Mouse (Mus musculus): ENCODE results near the gene Abi3. TPM values are rescaled to one million over a fixed set of nuclear protein-coding genes. Genes with fewer than 3 reads are reported as not detected.

Abi3 gene
- 36.0 and 38.5 TPM in 2 replicates for polyA plus RNA-seq (2012; rRNA removed; ENCODE audit: low replicate concordance)

GRCm38 (mm10) chr11:95842074-95842681, at the start of gene Abi3:
Abi3 (minus strand) TSS chr11:95842476.

GRCm38 (mm10) chr11:95837059-95837458, 5.2 kb downstream of the Abi3 start, which contains the start of gene Gngt2:
Gngt2 (plus strand) TSS chr11:95837216.

GRCm38 (mm10) chr11:95824071-95824876, 18.0 kb downstream of the Abi3 start, which contains the start of gene Phospho1:
Phospho1 (plus strand) TSS chr11:95824499.

Other genes starting within 250 kb of the Abi3 start
- 159 and 238 TPM in 2 replicates for gene Phb, start 175.5 kb downstream of the Abi3 start, polyA plus RNA-seq (2012; rRNA removed; ENCODE audit: low replicate concordance)
- gene Zfp652, start 129.8 kb downstream of the Abi3 start, polyA plus RNA-seq (2012; rRNA removed; ENCODE audit: low replicate concordance) = 17.0 and 28.2 TPM in 2 replicates
- gene B130006D01Rik, start 118.9 kb downstream of the Abi3 start, polyA plus RNA-seq (2012; rRNA removed; ENCODE audit: low replicate concordance) = 0.07 and 0.24 TPM in 2 replicates
- 49.0 and 117 TPM in 2 replicates for gene Phospho1, start 18.0 kb downstream of the Abi3 start, polyA plus RNA-seq (2012; rRNA removed; ENCODE audit: low replicate concordance)
- 11.0 and 28.3 TPM in 2 replicates for gene Gngt2, start 5.3 kb downstream of the Abi3 start, polyA plus RNA-seq (2012; rRNA removed; ENCODE audit: low replicate concordance)
- gene B4galnt2, start 72.4 kb upstream of the Abi3 start, polyA plus RNA-seq (2012; rRNA removed; ENCODE audit: low replicate concordance) = not detected in 2 replicates
- 0.01 and 0.04 TPM in 2 replicates for gene Igf2bp1, start 163.5 kb upstream of the Abi3 start, polyA plus RNA-seq (2012; rRNA removed; ENCODE audit: low replicate concordance)
- gene Gip, start 182.1 kb upstream of the Abi3 start, polyA plus RNA-seq (2012; rRNA removed; ENCODE audit: low replicate concordance) = not detected in 2 replicates
- gene Snf8, start 192.4 kb upstream of the Abi3 start, polyA plus RNA-seq (2012; rRNA removed; ENCODE audit: low replicate concordance) = 30.6 and 31.2 TPM in 2 replicates
- 31.5 and 60.9 TPM in 2 replicates for gene Ube2z, start 222.9 kb upstream of the Abi3 start, polyA plus RNA-seq (2012; rRNA removed; ENCODE audit: low replicate concordance)
- gene Atp5g1, start 233.2 kb upstream of the Abi3 start, polyA plus RNA-seq (2012; rRNA removed; ENCODE audit: low replicate concordance) = 207 and 461 TPM in 2 replicates